ENCODE assay signal across 8 mouse cellular contexts in genomic region chr12:29937308-29937707, GRCm38 (mm10). TPM values are rescaled to one million over a fixed set of nuclear protein-coding genes. Genes with fewer than 3 reads are reported as not detected.
DNase-seq lines count a peak whose midpoint lies in the region; ATAC-seq and TF ChIP-seq lines count a peak whose summit lies in the region.

Gene Pxdn, plus strand, starts transcription at chr12:29937608.

- no peak for ATAC-seq in G1E (ENCODE audit: extremely low read depth, insufficient number of reproducible peaks, low FRiP score, poor library complexity, severe bottlenecking)
- ATAC-seq in neural tube, embryonic 12.5 days (ENCODE audit: low FRiP score, low read depth): no peak

- peak within 1 kb of the TSS; percentile 92 for H3K4me3 ChIP-seq in gastrocnemius, adult 2 months
- peak within 1 kb of the TSS; percentile 46; the same call in 1 of the 2 replicates for H3K4me3 ChIP-seq in G1E (ENCODE audit: low read depth, low read length)
- H3K4me3 ChIP-seq in neural tube, embryonic 12.5 days: peak within 1 kb of the TSS; percentile 85

- 27% methylated on average over 8 of the region's 8 CpGs for WGBS in neural tube, embryonic 12.5 days

- peak within 1 kb of the TSS; percentile 89 for H3K9ac ChIP-seq in neural tube, embryonic 12.5 days

- peak within 1 kb of the TSS; percentile 90 for H3K27ac ChIP-seq in gastrocnemius, adult 2 months
- peak within 1 kb of the TSS; percentile 75 for H3K27ac ChIP-seq in neural tube, embryonic 12.5 days

- intact Hi-C loops in gastrocnemius, adult 2 months (cut with DNase I): loop anchor here (5.0 kb wide), 1 partner anchor 35 kb away; no protein-coding TSS in a partner anchor

- DNase-seq in gastrocnemius, adult 2 months: no peak
- no peak for DNase-seq in gastrocnemius, adult 8-10 months (ENCODE audit: low spot score in 2 of 2)
- DNase-seq in G1E (ENCODE audit: low spot score): no peak
- DNase-seq in gastrocnemius, postnatal 4 days (ENCODE audit: low spot score in 2 of 2): no peak
- DNase-seq in layer of hippocampus, postnatal 25 days (ENCODE audit: extremely low spot score in 1 of 2, low spot score in 1 of 2): no peak
- no peak for DNase-seq in retina, postnatal 1 day
- no peak for DNase-seq in urinary bladder, postnatal 4 days (ENCODE audit: low spot score in 2 of 2)

- H3K9me3 ChIP-seq in G1E (replicated peaks): peaks cover 84% of the 10 kb centered on the region
- no peaks in the 10 kb centered on the region for H3K9me3 ChIP-seq in neural tube, embryonic 12.5 days

- H3K36me3 ChIP-seq in G1E (replicated peaks): no peaks in the 10 kb centered on the region
- no peaks in the 10 kb centered on the region for H3K36me3 ChIP-seq in neural tube, embryonic 12.5 days

- no peaks in the 10 kb centered on the region for H3K27me3 ChIP-seq in G1E (ENCODE audit: insufficient read depth, low read length)
- no peaks in the 10 kb centered on the region for H3K27me3 ChIP-seq in neural tube, embryonic 12.5 days (replicated peaks)

- no peaks in the 10 kb centered on the region for H3K4me1 ChIP-seq in G1E (ENCODE audit: insufficient read depth, low read depth, low read length)
- H3K4me1 ChIP-seq in neural tube, embryonic 12.5 days: peaks cover 30% of the 10 kb centered on the region

- peak within 1 kb of the TSS; percentile 84 for H3K4me2 ChIP-seq in neural tube, embryonic 12.5 days (replicated peaks)

- no peak for TF ChIP-seq CTCF in gastrocnemius, adult 2 months (IDR thresholded peaks at IDR 0.05)
- no peak for TF ChIP-seq CTCF in G1E (IDR thresholded peaks at IDR 0.05; ENCODE audit: low read depth, low read length)

RNA-seq across cellular contexts. Expression of gene Pxdn, which starts in this region (rescaled TPM):
- total RNA-seq in gastrocnemius, adult 2 months (2021): 1 to 10 TPM; 6.1 to 8.1 TPM
- total RNA-seq in gastrocnemius, adult 8-10 months (2022): 1 to 10 TPM; 3.9 to 7.9 (median 5.4) TPM
- not detected in 2 replicates for total RNA-seq in G1E (2014; fragmentation: Nextera tagmentation)
- 0.12 and 0.44 TPM in 2 replicates for total RNA-seq in G1E (2017)
- not detected in 2 replicates for polyA plus RNA-seq in G1E (2012)
- total RNA-seq in gastrocnemius, postnatal 4 days (2021): 100 to 1,000 TPM; 150 to 160 TPM
- 10 to 100 TPM; 61.1 to 68.1 TPM for total RNA-seq in layer of hippocampus, postnatal 25 days (2021)
- 66.1 and 74.1 TPM in 2 replicates for polyA plus RNA-seq in neural tube, embryonic 12.5 days (2016; fragmentation: Nextera tagmentation; extraction: Ambion mirVana)

Comparison
In these comparisons a context has a peak if more than half of its experiments do, and no peak if none do; other contexts are left out.
1. RNA of gene Pxdn (total RNA-seq): 150 to 160 TPM in gastrocnemius, postnatal 4 days and 61.1 to 68.1 TPM in layer of hippocampus, postnatal 25 days; 6.1 to 8.1 TPM in gastrocnemius, adult 2 months, 3.9 to 7.9 TPM in gastrocnemius, adult 8-10 months and 0.12 to 0.44 TPM in G1E; every median in the first group is over 4 times any median in the second.
2. RNA of gene Pxdn (polyA plus RNA-seq): 66.1 to 74.1 TPM in neural tube, embryonic 12.5 days; not detected in G1E; every median in the first group is over 10 times any median in the second.
3. Peak in every context shown above with its lines, with median percentiles within 50 percentile points of each other: H3K4me3 ChIP-seq.